Mouse (Mus musculus): ENCODE results near the gene Trim47.
"Not testable (repeated sequence)": the region's sequence is repeated elsewhere in the genome, so short reads cannot be mapped to it uniquely, and the experiment has no call there.

The Trim47 gene

GRCm38 (mm10) chr11:116107777-116108285 lies 19.2 kb downstream of the Trim47 start:
- no peak for DNase-seq (ENCODE audit: low spot score in 2 of 2)

DNA sequence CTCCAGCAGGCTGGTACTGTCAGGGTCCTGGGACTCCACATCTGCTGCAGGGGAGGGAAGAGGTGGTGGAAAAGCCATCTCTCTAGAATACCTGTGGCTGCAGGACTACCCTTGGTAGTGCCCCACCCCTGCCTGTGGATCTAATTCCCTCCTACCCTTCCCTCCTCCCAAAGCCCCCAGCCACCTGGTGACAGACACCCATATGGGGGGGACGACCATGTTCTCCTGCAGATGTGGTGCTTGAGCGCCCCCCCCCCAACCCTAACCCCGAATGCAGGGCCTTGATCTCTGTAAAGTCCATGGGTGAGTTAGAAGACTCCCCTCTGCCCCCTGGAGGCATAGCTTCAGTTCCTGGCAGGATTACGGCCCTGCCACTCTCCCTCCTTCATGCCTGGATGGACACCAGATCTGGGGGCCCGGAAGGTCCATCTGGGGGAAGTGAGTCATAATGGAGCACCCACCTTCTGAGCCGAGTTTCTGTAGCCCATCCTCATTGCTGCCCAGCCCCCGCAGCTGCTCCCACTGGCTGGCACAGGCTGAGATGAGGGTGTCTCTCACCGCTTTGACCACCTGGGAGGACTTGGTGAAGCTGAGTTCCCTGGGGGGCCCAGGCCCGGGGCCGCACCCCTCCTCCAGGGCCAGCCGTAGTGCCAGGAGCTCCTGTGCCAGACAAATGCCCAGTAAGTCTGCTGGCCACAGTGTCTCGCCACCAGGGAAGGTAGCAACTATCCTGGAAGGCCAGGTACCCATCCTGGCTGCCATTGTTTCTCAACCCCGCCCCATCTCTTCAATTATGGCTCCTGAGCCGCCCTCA lies 19.8 kb downstream of the Trim47 start:
- DNase-seq (ENCODE audit: low spot score in 2 of 2): no peak

DNA sequence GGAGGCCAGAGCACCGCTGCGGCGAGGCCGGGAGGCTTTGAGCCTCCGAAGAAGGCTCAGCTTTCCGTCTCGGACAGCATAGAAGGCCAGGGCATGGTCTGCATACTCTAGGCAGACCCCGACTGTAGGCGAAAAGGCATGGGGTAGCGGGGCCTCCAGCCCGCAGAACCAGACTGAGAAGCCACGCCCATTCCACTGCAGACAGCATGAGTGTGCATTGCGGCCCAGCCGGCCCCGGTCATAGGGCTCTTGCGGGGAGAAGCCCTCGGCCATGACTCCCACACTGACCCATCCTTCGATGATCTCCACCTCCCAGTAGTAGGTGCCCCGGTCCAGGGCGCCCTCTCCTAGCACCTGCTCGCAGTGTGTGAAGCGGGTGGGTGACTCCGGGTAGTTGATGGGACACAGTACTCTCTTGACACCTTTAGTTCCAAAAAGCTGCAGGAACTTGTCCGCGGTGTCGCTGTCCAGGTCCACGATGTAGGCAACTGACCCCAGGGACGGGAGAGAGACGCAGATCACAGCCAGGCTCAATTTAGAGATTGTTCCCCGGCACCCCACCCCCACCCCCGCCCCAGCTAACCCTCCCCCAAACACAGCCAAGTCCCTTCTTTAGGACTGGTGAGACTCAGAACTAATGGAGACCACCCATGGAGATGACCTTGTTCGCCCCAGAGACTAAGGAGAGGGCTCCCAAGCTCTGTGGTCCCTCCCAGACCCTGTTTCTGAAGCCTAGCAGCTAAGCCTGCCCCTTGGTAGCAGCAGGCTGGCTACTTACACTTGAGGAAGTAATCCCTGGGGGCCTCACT lies 20.7 kb downstream of the Trim47 start:
- no peak for DNase-seq (ENCODE audit: low spot score in 2 of 2)

DNA sequence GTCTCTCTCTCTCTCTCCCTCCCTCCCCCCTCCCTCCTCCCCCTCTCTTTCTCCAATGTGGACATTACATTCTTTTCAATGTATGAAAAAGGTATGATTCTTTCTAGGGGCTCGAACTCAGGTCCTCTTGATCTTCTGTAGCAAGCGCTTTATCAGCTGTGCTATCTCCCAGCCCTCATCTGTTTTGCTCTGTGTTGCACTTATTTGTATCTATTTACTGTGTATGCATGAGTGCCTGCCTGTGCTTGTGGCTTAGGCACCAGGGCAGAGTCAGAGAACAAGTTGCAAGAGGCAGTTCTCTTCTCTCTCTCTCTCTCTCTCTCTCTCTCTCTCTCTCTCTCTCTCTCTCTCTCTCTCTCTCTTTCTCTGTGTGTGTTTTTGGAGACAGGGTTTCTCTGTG lies 21.9 kb downstream of the Trim47 start:
- no peak for DNase-seq (ENCODE audit: low spot score in 2 of 2)

- no peak for DNase-seq (ENCODE audit: low spot score in 2 of 2)
Observed at GRCm38 (mm10) chr11:116104006-116104646, 22.9 kb downstream of the Trim47 start.

- no peak for DNase-seq (ENCODE audit: low spot score in 2 of 2)
Observed at GRCm38 (mm10) chr11:116103572-116103971, 23.4 kb downstream of the Trim47 start.

- DNase-seq (ENCODE audit: low spot score in 2 of 2): no peak
Observed at GRCm38 (mm10) chr11:116102472-116102871, 24.5 kb downstream of the Trim47 start.

DNA sequence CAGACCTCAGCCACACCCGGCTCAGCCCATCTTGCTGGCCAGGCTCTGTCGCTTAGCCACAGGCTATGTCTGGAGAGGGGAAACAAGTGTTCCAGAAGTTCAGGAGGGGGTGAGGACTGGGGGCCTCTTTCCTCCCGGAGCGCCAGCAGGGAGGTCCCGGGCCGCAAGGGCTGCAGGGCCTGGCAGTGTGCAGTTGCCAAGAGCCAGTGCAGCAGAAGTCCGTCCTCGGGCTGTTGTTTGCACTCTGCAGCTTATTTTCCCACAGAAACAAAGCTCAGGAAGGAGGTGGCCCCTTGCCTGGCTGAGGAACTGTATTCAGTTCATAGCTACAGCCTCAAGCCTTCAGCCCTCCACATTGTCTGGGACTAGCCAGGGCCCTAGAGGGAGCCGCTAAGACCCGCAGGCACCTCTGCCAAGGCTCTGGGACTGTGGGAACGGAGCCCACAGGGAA lies 25.1 kb downstream of the Trim47 start:
- DNase-seq (ENCODE audit: low spot score in 2 of 2): no peak

DNA sequence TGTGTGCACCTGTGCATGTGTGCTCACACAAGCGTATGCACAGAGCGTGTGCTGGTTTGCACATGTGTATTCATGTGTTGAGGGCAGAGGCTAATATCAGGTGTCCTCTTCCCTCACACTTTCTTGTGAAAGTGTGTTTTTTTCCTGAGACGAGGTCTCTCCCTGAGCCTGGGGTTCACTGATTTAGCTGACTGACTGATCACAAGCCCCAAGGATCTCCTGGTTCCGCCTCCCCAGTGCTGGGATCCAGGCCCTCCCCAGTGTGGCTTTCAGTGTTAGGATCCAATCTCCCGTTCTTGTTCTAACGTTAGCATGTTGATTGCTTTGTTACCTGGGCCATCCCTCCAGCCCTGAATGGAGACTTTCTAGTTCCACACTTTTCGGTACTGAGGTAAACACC lies 26.2 kb downstream of the Trim47 start:
- no peak for DNase-seq (ENCODE audit: low spot score in 2 of 2)

DNA sequence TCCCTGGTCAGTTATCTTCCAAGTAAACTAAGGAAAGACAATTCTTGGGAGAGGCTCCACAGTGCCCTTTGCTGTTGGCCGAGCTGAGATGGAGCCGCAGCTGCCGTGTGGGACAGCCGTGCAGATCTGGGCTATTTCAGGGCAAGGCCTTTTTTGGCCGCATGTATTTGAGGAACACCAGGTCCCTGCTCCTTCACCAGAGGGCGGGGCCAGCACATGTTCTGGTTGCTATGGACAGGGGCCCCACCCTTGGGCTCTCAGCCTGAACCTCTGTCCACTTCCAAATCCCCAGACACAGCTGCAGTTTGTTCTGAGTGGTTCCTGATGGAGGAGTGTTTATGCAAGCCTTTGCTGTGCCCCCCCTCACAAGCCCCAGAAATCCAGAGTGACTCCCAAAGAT lies 26.6 kb downstream of the Trim47 start:
- DNase-seq (ENCODE audit: low spot score in 2 of 2): no peak

DNA sequence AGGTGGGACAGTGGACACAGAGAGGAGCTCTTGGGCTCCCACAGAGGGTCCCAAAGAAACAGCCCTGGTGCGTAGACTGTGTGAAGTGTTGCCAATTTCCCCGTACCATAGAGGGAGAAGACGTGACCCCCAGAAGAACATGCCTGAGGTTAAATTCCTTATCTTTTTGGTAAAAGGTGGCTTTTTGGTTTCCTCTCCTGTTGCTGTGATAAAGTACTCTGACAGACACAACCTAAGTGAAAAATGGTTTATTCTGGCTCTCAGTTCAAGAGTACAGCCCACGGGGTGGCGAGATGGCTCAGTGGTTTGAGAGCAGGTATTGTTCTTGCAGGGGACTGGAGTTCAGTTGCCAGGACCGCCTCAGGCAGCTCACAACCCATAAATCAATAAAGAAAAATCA lies 27.5 kb downstream of the Trim47 start:
- no peak for DNase-seq (ENCODE audit: low spot score in 2 of 2)

- DNase-seq (ENCODE audit: low spot score in 2 of 2): no peak
Observed at GRCm38 (mm10) chr11:116098711-116099460, 28.1 kb downstream of the Trim47 start.

- DNase-seq (ENCODE audit: low spot score in 2 of 2): peak; percentile 35 to 51
Observed at GRCm38 (mm10) chr11:116096213-116097108, 30.5 kb downstream of the Trim47 start.

- no peak for DNase-seq (ENCODE audit: low spot score in 2 of 2)
Observed at GRCm38 (mm10) chr11:116095573-116095972, 31.4 kb downstream of the Trim47 start.

DNA sequence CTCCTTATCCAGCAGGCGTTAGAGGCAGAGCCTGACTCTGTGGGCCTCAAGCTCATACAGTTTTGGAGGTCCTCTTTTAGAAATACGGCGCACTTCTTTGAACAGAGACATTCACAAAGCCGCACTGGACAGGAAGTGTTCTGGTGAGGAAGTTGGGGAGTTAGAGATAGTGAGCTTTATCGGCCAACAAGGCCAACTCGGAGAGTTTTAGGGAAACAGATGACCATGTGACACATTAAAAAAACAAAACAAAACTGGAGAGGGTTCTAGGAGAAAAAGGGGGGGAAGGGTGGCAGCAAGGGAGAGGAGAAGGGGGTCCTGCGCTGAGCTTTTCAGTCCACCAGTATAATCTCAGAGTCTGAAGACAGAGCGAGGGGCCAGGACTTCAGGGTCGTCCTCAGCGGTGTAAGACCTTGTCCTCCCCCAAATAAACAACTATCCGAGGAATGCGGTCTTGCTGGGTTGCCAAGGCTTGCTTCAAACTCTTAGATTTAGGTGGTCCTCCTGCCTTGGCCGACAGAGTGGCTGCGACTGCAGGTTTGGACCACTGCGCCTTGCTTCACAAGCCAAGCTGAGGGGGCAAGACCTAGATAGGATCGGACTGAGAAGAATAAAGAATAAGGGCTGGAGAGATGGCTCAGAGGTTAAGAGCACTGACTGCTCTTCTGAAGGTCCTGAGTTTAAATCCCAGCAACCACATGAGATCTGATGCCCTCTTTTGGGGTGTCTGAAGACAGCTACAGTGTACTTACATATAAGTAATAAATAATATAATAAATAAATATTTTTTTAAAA lies 33.0 kb downstream of the Trim47 start:
- no peak for DNase-seq (ENCODE audit: low spot score in 2 of 2)

DNA sequence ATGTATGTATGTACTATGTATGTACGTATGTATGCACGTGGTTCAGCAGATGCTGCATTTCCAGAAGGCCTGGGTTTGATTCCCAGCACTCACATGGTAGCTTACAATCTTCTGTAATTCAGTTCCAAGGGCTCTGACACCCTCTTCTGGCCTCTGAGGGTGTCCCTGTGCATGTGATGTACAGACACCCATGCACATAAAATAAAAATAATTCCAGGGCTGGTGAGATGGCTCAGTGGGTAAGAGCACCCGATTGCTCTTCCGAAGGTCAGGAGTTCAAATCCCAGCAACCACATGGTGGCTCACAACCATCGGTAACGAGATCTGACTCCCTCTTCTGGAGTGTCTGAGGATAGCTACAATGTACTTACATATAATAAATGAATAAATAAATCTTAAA lies 34.1 kb downstream of the Trim47 start:
- not testable (repeated sequence) for DNase-seq (ENCODE audit: low spot score in 2 of 2)

DNA sequence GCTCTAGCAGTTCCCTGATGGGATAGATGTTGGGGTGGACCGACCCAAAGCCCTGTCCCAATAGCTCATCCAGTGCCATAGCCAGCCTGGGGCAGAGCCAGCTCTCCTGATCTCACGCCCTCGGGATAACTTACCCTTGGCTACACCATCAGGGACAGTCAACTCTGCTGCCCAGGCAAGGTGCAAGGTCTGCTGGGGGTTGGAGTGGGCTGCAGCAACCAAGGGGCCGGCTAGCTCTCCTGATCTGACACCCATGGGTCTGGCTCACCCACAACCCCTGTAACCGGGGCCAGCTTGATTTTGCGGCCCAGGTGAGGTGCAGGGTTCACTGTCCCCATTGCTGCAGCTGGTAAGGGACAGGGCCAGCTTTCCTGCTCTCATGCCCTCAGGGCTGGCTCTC lies 35.4 kb downstream of the Trim47 start:
- DNase-seq (ENCODE audit: low spot score in 2 of 2): no peak

GRCm38 (mm10) chr11:116089545-116089944 lies 37.5 kb downstream of the Trim47 start:
- DNase-seq (ENCODE audit: low spot score in 2 of 2): no peak

GRCm38 (mm10) chr11:116088741-116089394 lies 38.1 kb downstream of the Trim47 start:
- no peak for DNase-seq (ENCODE audit: low spot score in 2 of 2)
